Mouse (Mus musculus): ENCODE results near the gene Aldh6a1. TPM values are rescaled to one million over a fixed set of nuclear protein-coding genes. Genes with fewer than 3 reads are reported as not detected.

Gene Aldh6a1
- polyA plus RNA-seq, 1 experiment from 2014 or later = 60.5 TPM

Other genes starting within 250 kb of the Aldh6a1 start
- gene Elmsan1, start 232.1 kb downstream of the Aldh6a1 start, polyA plus RNA-seq (2014; fragmentation: Nextera tagmentation; extraction: Ambion mirVana) = 7.1 and 7.4 TPM in 2 replicates
- gene Ptgr2, start 165.8 kb downstream of the Aldh6a1 start, polyA plus RNA-seq (2014; fragmentation: Nextera tagmentation; extraction: Ambion mirVana) = 79.0 and 92.4 TPM in 2 replicates
- gene Zfp410, start 134.2 kb downstream of the Aldh6a1 start, polyA plus RNA-seq (2014; fragmentation: Nextera tagmentation; extraction: Ambion mirVana) = 53.1 and 55.4 TPM in 2 replicates
- gene Coq6, start 89.3 kb downstream of the Aldh6a1 start, polyA plus RNA-seq (2014; fragmentation: Nextera tagmentation; extraction: Ambion mirVana) = 80.0 and 80.7 TPM in 2 replicates
- gene Fam161b, start 89.2 kb downstream of the Aldh6a1 start, polyA plus RNA-seq (2014; fragmentation: Nextera tagmentation; extraction: Ambion mirVana) = 5.3 and 6.3 TPM in 2 replicates
- 33.2 and 37.9 TPM in 2 replicates for gene Entpd5, start 42.0 kb downstream of the Aldh6a1 start, polyA plus RNA-seq (2014; fragmentation: Nextera tagmentation; extraction: Ambion mirVana)
- 1.7 and 1.8 TPM in 2 replicates for gene Bbof1, start 41.9 kb downstream of the Aldh6a1 start, polyA plus RNA-seq (2014; fragmentation: Nextera tagmentation; extraction: Ambion mirVana)
- 19.1 and 20.3 TPM in 2 replicates for gene Rnf113a2, start 33.8 kb downstream of the Aldh6a1 start, polyA plus RNA-seq (2014; fragmentation: Nextera tagmentation; extraction: Ambion mirVana)
- gene Lin52, start 418 bp upstream of the Aldh6a1 start, polyA plus RNA-seq (2014; fragmentation: Nextera tagmentation; extraction: Ambion mirVana) = 14.2 and 14.7 TPM in 2 replicates
- gene Vsx2, start 118.8 kb upstream of the Aldh6a1 start, polyA plus RNA-seq (2014; fragmentation: Nextera tagmentation; extraction: Ambion mirVana) = not detected in 2 replicates
- 8.5 and 9.7 TPM in 2 replicates for gene Abcd4, start 166.4 kb upstream of the Aldh6a1 start, polyA plus RNA-seq (2014; fragmentation: Nextera tagmentation; extraction: Ambion mirVana)
- not detected in 2 replicates for gene Vrtn, start 190.0 kb upstream of the Aldh6a1 start, polyA plus RNA-seq (2014; fragmentation: Nextera tagmentation; extraction: Ambion mirVana)
- not detected in 2 replicates for gene Syndig1l, start 247.8 kb upstream of the Aldh6a1 start, polyA plus RNA-seq (2014; fragmentation: Nextera tagmentation; extraction: Ambion mirVana)